Mouse (Mus musculus) midbrain, embryonic 12.5 days (tissue): ENCODE data around the gene Plbd2. TPM values are rescaled to one million over a fixed set of nuclear protein-coding genes. Genes with fewer than 3 reads are reported as not detected.
A peak's percentile ranks its signal among the peaks of the same experiment; 100 is the strongest.

Experiments
- ATAC-seq: fragments of 200-750 bp; cut with Nextera tagmentation; 2 replicates; pipeline ENCODE4 v1.8.0; 2017; ENCODE audit warnings: low read depth, moderate TSS enrichment, moderate library complexity; ENCODE audit not compliant: low FRiP score
- H3K27ac ChIP-seq: fragments of 300-500 bp; sonication (generic); replicated peaks from 2 replicates; pipeline ENCODE4 v1.5.1; 2016; ENCODE audit warnings: mild to moderate bottlenecking
- H3K27me3 ChIP-seq: fragments of 300-500 bp; sonication (generic); 2 replicates; pipeline ENCODE4 v1.6.1; 2016; ENCODE audit warnings: mild to moderate bottlenecking
- H3K36me3 ChIP-seq: fragments of 300-500 bp; sonication (generic); 2 replicates; pipeline ENCODE4 v1.6.1; 2016
- H3K4me1 ChIP-seq: fragments of 300-500 bp; sonication (generic); 2 replicates; pipeline ENCODE4 v1.6.1; 2016
- H3K4me2 ChIP-seq: fragments of 300-500 bp; sonication (generic); replicated peaks from 2 replicates; pipeline ENCODE4 v1.6.1; 2016; ENCODE audit warnings: mild to moderate bottlenecking, moderate library complexity
- H3K4me3 ChIP-seq: fragments of 300-500 bp; sonication (generic); 2 replicates; pipeline ENCODE4 v1.5.1; 2016; ENCODE audit warnings: mild to moderate bottlenecking
- H3K9ac ChIP-seq: fragments of 300-500 bp; sonication (generic); replicated peaks from 2 replicates; pipeline ENCODE4 v1.6.1; 2016; ENCODE audit warnings: mild to moderate bottlenecking, moderate library complexity
- H3K9me3 ChIP-seq: fragments of 300-500 bp; sonication (generic); 2 replicates; pipeline ENCODE4 v1.6.1; 2016; ENCODE audit warnings: mild to moderate bottlenecking
- WGBS: fragments of 180-500 bp; shearing (Covaris S2); methylation state at CpG from one replicate; pipeline ENCODE4 v1.1.7; 2016; 5-methylcytosine and 5-hydroxymethylcytosine counted together
- polyA plus RNA-seq: library from polyadenylated mRNA; unstranded; fragments of >200 nt; fragmentation: Nextera tagmentation; extraction: Ambion mirVana; gene quantifications from 2 replicates; pipeline ENCODE4 v1.2.1, GENCODE M21; 2016

Gene Plbd2
- polyA plus RNA-seq, 1 experiment from 2014 or later = 36.2 TPM

- no peak overlapping the region for H3K27ac ChIP-seq
- no peak overlapping the region for H3K4me3 ChIP-seq
- 86% methylated on average over 2 of the region's 2 CpGs for WGBS
- no peak overlapping the region for H3K9ac ChIP-seq
- no peaks in the 10 kb centered on the region for H3K36me3 ChIP-seq
- H3K9me3 ChIP-seq = no peaks in the 10 kb centered on the region
- H3K4me1 ChIP-seq = no peaks in the 10 kb centered on the region
- no peaks in the 10 kb centered on the region for H3K27me3 ChIP-seq
- ATAC-seq = no peak
- no peak overlapping the region for H3K4me2 ChIP-seq
These were observed 21.3 kb upstream of the Plbd2 start for GRCm38 (mm10) chr5:120524736-120525135.

GRCm38 (mm10) chr5:120522649-120523048 is 19.2 kb upstream of the Plbd2 start:
- Histone ChIP-seq H3K4me1 (no peaks in the 10 kb centered on the region), H3K4me3 (no peak overlapping the region), H3K36me3 (no peaks in the 10 kb centered on the region), H3K9ac (no peak overlapping the region), H3K9me3 (no peaks in the 10 kb centered on the region), H3K4me2 (no peak overlapping the region), H3K27ac (no peak overlapping the region), H3K27me3 (no peaks in the 10 kb centered on the region)
- 68% methylated on average over 3 of the region's 3 CpGs for WGBS
- no peak for ATAC-seq

GRCm38 (mm10) chr5:120517552-120517951 is 14.1 kb upstream of the Plbd2 start:
- no peaks in the 10 kb centered on the region for H3K9me3 ChIP-seq
- WGBS = 60% methylated on average over 9 of the region's 9 CpGs
- no peak for ATAC-seq
- H3K27me3 ChIP-seq = peaks cover under 1% of the 10 kb centered on the region; the same call in 1 of the 2 replicates
- H3K4me2 ChIP-seq = no peak overlapping the region
- no peaks in the 10 kb centered on the region for H3K36me3 ChIP-seq
- no peak overlapping the region for H3K9ac ChIP-seq
- 0 out of 2 replicates have a peak, but pooled peaks cover 5% of the 10 kb centered on the region for H3K4me1 ChIP-seq
- no peak overlapping the region for H3K27ac ChIP-seq
- no peak overlapping the region for H3K4me3 ChIP-seq

- no peaks in the 10 kb centered on the region for H3K36me3 ChIP-seq
- no peaks in the 10 kb centered on the region for H3K9me3 ChIP-seq
- no peak overlapping the region for H3K4me2 ChIP-seq
- H3K27me3 ChIP-seq = peaks cover 12% of the 10 kb centered on the region
- H3K27ac ChIP-seq = no peak overlapping the region
- no peak overlapping the region for H3K9ac ChIP-seq
- 0 out of 2 replicates have a peak, but pooled peaks cover 5% of the 10 kb centered on the region for H3K4me1 ChIP-seq
- no peak overlapping the region for H3K4me3 ChIP-seq
- 69% methylated on average over 15 of the region's 15 CpGs for WGBS
- ATAC-seq = no peak
These were observed 13.0 kb upstream of the Plbd2 start for GRCm38 (mm10) chr5:120516221-120516984.

- no peak overlapping the region for H3K4me2 ChIP-seq
- H3K36me3 ChIP-seq = no peaks in the 10 kb centered on the region
- H3K27ac ChIP-seq = no peak overlapping the region
- H3K27me3 ChIP-seq = peaks cover 15% of the 10 kb centered on the region
- 73% methylated on average over 7 of the region's 7 CpGs for whole genome bisulfite sequencing
- no peak for ATAC-seq
- H3K4me3 ChIP-seq = no peak overlapping the region
- no peaks in the 10 kb centered on the region for H3K9me3 ChIP-seq
- no peak overlapping the region for H3K9ac ChIP-seq
- H3K4me1 ChIP-seq = peaks cover 11% of the 10 kb centered on the region
These were observed 12.0 kb upstream of the Plbd2 start for GRCm38 (mm10) chr5:120515451-120515850.

DNA sequence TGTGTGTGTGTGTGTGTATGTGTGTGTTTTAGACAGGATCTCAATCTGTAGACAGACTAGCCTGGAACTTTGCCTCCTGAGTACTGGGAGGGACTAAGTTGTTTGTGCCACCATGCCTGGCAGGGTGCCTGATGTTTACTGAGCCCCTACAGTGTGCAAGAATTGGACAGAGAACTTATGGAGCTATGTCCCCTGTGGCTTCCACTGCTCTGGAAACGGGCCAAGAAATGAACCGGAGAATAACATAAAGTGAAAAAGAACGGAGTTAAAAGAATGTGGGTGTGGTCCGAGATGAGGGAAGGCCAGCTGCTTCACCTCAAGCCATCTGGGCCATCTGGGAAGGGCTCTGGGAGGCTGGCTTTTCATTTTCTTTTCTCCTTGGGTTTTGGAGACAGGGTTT is 11.3 kb upstream of the Plbd2 start:
- Histone ChIP-seq H3K4me1 (peaks cover 15% of the 10 kb centered on the region), H3K9me3 (no peaks in the 10 kb centered on the region), H3K27me3 (peaks cover 15% of the 10 kb centered on the region), H3K4me2 (no peak overlapping the region), H3K27ac (no peak overlapping the region), H3K36me3 (no peaks in the 10 kb centered on the region), H3K4me3 (no peak overlapping the region), H3K9ac (no peak overlapping the region)
- ATAC-seq = no peak
- 52% methylated on average over 4 of the region's 4 CpGs for WGBS

GRCm38 (mm10) chr5:120514031-120514677 is 10.7 kb upstream of the Plbd2 start:
- peaks cover 15% of the 10 kb centered on the region for H3K27me3 ChIP-seq
- no peaks in the 10 kb centered on the region for H3K9me3 ChIP-seq
- H3K4me2 ChIP-seq = no peak overlapping the region
- 94% methylated on average over 9 of the region's 9 CpGs for WGBS
- H3K4me1 ChIP-seq = peaks cover 15% of the 10 kb centered on the region
- no peak for ATAC-seq
- no peaks in the 10 kb centered on the region for H3K36me3 ChIP-seq
- no peak overlapping the region for H3K27ac ChIP-seq
- H3K4me3 ChIP-seq = no peak overlapping the region
- H3K9ac ChIP-seq = no peak overlapping the region

DNA sequence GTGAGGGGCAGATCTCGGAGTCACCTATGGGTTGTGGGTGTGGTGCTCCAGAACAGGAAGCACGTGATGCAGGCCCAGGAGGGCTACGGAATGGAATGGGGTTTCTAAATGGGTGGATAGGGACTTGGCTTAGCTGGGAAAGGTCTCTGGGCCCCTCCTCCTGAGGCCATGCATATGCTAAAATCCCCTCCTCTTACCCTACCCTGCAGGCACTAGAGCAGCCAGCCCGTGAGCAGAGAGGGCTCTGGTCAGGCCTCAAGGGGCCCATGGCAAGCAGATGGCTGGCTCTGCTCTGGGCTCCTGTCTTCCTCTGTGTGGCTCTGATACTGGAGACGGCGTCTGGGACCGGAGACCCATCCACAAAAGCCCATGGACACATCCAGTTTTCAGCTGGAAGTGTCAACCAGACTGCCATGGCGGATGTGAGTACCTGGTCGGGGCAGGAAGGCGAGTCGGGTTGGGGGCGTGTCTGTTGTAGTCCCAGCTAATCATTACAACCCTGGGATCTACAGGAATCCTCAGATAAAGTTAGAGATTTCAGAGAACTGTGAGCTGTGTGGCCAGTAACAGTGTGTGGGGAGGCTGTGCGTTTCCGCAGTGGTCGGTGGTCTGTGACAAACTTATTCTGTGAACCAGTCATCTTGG is 9.6 kb upstream of the Plbd2 start:
- Histone ChIP-seq H3K27me3 (peaks cover 15% of the 10 kb centered on the region), H3K4me2 (no peak overlapping the region), H3K9ac (no peak overlapping the region), H3K4me1 (peaks cover 15% of the 10 kb centered on the region), H3K4me3 (no peak overlapping the region), H3K9me3 (no peaks in the 10 kb centered on the region), H3K27ac (no peak overlapping the region), H3K36me3 (no peaks in the 10 kb centered on the region)
- ATAC-seq = peak; percentile 62
- 34% methylated on average over 15 of the region's 15 CpGs for WGBS

GRCm38 (mm10) chr5:120511643-120512220 is 8.3 kb upstream of the Plbd2 start:
- ATAC-seq = no peak
- peak overlapping the region; percentile 44; the same call in 1 of the 2 replicates for H3K4me3 ChIP-seq
- no peak overlapping the region for H3K27ac ChIP-seq
- no peak overlapping the region for H3K9ac ChIP-seq
- H3K27me3 ChIP-seq = peaks cover 15% of the 10 kb centered on the region
- H3K4me2 ChIP-seq = peak overlapping the region; percentile 60
- H3K4me1 ChIP-seq = peaks cover 15% of the 10 kb centered on the region
- 37% methylated on average over 13 of the region's 14 CpGs for WGBS
- H3K36me3 ChIP-seq = no peaks in the 10 kb centered on the region
- H3K9me3 ChIP-seq = no peaks in the 10 kb centered on the region

DNA sequence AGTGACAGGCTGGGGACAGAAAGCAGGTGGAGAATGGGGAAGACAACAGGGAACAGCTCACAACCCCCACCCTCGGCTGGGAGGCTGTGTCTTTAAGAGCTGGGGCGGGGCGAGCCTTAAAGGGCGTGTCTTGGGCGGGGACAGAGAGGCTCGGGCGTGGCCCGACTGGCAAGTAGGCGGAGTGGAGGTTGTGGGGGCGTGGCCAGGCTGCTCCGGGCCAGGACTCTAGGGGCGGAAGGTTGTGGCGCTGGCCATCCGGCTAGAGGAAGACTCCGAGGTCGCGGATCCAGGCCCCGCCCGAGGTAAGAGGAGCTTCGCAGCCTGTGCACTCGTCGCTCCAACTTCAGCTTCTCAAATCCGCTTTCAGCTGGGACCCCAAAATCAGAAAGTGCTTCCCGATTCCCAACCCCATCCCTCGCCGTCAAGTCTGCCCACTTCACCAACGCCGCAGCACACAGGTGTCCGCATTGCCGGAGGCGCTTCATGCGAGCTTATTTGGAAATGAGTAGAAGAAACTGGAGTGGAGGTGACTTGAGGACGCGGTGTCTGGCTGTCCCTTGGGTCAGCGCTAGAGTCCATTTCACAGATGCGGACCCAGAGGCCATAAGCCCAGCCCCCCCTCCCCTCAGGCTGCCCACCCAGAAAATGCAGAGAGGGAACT is 7.7 kb upstream of the Plbd2 start, which contains the start of gene Slc8b1:
Gene Slc8b1, plus strand, starts transcription at position 187 of the 661 bp plus-strand sequence.
- Histone ChIP-seq H3K9ac (peak within 1 kb of the TSS; percentile 24; the same call in 1 of the 2 replicates), H3K4me2 (peak within 1 kb of the TSS; percentile 60), H3K27ac (no peak within 1 kb of the TSS), H3K4me3 (peak within 1 kb of the TSS; percentile 44), H3K4me1 (peaks cover 15% of the 10 kb centered on the region), H3K36me3 (no peaks in the 10 kb centered on the region), H3K27me3 (peaks cover 15% of the 10 kb centered on the region), H3K9me3 (no peaks in the 10 kb centered on the region)
- WGBS = 1% methylated on average over 36 of the region's 36 CpGs
- ATAC-seq = peak; percentile 84

DNA sequence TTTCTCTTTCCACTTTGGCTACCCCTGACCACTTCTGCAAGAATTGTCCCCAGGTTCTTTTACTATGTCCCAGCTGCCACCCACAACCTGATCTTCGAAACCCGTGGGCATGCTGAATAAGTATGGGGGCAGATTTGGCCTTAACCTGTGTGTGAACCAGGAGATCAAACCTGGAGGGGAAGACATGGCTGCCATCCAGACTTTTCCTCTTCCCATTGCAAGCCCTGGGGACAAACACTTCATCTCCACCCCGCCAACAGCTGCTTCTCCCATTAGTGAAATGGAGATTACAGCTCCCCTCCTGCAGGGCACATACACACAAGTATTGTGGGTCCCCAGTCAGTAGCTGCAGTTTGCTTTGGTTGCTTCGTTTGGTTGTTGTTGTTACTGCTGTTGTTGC is 3.9 kb upstream of the Plbd2 start:
- Histone ChIP-seq H3K4me1 (peaks cover 17% of the 10 kb centered on the region), H3K9ac (no peak overlapping the region), H3K36me3 (no peaks in the 10 kb centered on the region), H3K27ac (no peak overlapping the region), H3K4me2 (no peak overlapping the region), H3K9me3 (no peaks in the 10 kb centered on the region), H3K27me3 (peaks cover 15% of the 10 kb centered on the region), H3K4me3 (no peak overlapping the region)
- no peak for ATAC-seq
- 63% methylated on average over 4 of the region's 4 CpGs for WGBS
